Mouse (Mus musculus) urinary bladder, adult 18-20 months (tissue): ENCODE measurements around the gene Runx2.

Source experiments
- DNase-seq, 2 experiments: peaks; one replicate each; pipeline ENCODE4 v3.0.0; 2022; ENCODE audit warnings: low spot score in 2 of 2, mixed read lengths in 2 of 2

Runx2 gene

DNA sequence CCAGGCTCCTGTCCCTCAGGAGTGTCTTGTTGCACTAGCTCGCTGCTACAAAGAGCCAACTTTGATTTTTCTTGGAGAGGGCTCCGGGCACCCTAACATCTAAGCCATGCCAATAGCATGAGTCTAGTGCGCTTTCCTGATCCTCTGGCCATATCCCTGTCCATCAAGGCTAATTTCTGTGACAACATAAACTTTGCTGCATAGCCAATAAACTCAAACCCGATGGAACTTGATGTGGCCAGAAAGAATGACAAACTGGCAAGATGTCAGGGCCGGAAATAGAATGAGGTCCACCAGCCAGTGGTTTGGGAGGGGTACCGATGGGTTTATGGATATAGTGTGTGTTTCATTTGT is 221.9 kb downstream of the Runx2 start:
- no peak for DNase-seq

DNA sequence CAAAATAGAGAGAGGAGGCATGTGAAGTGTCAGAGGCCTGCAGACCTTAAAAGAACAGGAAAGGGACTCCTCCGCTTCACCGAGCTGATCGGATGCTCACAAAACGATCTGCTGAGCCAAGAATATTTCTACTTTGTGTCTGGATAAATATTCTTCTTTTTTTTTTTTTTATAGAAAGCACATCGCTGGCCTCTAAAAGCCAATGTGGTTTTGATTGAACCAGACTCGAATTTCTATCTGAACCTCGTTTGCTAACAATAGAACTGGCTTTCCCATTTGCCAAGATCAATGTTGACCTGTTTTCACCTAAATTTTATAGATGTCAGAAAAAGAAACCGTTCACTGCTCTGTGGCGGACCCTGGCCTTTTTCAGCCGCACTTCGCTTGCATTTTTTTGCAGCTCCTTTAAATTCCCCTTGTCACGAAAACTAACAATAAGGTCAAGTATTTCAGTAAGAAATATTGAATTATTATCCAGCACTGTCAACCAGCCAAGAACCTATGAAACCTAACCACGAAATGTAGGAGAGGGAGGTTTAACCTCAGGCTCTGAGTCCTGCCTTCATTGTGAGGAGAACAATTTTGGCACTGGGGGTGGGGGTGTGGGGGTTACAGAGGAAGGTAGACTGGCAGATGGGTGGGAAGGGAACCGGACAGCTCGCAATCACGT is 222.4 kb downstream of the Runx2 start:
- DNase-seq, result no peak

DNA sequence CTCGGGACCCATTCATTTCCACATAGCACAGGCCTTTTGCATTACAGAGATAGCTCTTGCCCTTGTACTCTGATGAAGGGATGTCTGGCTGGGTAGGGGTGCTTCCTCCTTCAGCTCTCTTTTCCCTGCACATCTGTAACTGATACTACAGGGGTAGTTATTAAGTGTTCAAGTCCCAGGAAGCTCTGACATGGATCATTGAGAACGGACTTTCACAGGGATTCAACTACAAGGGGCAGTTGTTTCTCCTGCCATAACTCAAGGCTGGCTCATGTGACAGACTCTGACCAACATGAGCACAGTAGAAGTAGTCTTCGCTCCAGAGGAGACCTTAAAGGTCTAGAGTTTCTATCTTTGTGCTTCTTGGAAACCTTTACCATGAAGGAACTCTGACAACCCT is 226.1 kb downstream of the Runx2 start:
- DNase-seq, result no peak

DNA sequence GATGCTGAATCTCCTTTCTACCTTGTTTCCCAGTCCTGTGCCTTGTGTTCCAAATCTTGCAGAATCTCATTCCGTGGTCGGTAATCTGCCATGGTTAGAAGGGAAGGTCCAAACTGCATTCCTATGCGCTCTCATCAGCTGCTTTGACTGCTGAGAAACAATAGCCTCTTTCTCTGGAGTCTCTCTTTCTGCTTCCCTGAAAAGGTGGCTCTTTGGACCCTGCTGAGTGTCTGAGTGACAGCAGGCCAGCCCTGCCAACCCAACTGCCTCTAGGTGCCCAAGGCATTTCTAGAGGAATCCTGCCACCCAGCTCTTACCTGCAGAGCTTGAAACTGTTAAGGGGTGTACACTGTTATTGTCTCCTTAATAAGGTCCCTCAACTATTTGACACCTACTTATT is 226.6 kb downstream of the Runx2 start:
- DNase-seq, result no peak

DNA sequence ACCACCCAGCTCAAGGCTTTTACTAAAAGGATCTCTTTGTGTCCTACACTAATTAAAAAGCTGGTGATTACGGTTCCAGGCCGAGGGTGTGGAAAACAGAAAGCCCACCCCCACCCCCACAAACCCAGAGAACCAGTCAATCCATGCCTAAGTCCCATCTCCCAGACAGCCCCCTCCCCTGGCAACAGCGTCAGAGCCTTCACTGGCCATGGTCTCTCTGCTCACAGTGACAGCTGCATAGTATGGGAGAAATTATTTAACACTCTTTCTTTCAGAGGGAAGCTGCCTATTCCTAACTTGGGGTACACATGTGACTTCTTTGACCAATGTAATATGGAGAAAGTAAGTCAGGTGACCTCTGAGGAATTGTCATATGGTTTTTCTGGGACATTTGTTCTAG is 228.4 kb downstream of the Runx2 start:
- no peak for DNase-seq

DNA sequence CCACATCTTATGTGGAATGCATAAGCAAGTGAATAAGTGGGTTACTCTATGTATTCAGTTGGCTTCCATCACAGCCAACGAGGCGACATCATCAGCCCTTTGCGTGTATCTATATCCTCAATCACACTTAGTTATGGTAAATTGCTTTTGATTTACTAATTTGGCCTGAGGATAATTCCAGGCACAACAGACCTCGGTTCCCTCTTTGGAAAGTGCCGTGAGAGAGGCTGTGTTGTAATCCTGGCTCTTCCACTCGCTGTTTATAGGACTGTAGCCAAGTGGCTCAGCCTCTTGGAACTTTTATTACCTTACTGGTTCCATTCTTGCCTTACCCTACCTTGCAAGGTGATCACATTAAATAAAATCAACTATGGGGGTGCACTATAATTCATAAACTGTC is 229.8 kb downstream of the Runx2 start:
- DNase-seq, result no peak

DNA sequence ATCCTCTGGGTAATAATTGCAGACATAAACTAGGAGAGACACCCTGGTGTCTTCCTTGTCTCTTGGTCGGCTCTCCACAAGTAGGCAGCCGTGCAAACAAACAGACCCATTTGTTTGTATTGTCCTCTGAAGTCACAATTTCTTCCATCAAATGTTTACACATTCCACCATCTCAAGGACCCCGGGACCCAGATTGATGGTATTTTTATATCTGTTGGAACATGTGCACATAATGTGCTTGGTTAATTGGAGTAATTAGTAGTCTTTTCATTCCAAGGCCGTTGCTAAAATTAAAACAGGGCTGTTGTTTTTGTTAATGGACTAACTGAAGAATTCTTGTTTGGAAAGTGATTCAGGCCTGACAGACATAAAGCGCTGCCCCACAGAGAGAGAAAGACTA is 236.8 kb downstream of the Runx2 start:
- DNase-seq, result no peak

DNA sequence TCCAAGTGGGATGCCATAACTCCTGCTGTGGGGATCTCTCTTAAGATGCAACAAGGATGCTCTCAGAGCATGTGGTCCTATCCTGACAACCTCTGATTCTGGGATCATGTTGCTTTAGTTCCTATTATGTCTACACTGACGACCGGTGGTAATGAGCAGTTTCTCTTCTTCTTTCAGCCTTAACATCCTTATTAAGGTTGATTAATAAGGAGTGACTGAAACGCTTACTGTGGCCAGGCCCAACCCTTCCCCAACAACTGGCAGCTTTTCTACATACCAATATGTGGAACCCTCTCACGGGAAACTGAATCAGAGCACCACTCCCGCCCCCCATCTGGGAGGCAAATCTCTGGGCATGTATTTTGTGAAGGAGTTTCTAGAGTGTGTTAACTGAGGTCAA is 243.7 kb downstream of the Runx2 start:
- no peak for DNase-seq

DNA sequence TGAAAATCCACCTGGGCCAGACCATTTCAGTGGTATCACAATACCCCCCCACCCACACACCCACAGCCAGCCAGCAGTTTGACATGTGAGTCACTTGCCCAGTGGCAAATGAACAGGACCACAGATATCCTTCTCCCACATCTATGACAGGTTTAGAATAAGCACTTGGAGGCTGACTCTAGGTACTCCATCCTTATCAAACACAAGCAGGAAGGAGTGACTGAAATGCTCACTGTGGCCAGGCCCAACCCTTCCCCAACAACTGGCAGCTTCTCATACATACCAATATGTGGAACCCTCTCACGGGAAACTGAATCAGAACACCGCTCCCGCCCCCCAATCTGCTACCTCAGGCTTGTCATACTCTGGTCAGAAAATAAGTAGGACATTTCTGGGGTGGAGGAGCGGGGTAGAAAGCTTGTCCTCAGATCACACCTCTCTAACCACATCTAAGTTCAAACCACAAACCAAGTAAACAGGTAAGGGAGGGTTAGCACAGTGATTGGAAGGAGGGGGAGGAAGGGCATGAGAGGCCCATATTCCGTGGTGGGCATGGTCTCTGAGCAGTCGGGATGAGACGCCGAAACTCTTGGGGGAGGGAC is 245.5 kb downstream of the Runx2 start:
- DNase-seq, result no peak

DNA sequence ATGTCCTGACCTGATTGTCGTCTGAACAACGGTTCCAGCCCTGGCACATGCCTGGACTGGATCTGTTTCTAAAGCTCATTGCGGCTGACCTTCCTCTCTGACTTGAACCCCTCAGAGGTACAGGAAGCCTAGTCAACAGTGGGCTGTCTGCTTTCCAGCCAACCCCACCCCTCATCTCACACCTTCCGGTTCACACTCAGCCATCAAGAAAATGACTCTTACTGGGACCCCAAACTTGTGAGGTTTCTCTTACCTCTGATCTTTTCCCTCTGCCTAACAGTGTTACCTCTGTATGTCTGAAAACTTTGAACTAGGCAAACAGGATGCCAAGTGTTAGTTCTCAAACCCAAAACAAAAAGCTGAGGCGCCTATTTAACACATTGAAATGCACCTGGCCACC is 247.6 kb downstream of the Runx2 start:
- DNase-seq, result no peak

DNA sequence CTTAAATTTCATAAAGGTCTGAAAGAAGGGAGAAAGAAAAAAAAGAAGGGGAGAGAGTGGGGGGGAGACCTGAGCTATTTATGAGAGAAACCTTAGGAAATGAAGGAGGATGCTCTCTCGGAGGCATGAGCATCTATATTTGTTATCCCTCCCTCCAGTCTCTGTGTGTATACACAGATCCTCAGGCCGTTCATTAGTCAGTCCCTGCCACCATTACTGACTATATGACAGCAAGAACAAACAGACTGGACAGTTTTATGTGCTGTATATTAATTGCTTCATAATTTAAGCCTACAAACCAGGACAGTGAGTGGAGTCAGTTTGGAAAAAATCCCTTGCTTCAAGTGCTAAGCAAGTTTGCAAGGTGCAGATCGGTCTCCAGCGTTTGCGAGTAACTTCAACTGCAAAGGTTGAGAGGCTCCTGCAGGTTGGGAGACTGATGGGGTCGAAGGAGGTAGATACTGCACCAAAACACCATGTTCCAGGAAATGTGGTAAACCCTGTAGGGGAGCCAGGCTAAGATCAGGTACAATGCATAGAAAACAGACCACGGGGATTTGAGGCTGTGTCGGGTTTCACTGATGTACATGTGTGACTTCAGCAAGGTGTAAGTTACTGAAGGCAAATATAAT is 248.6 kb downstream of the Runx2 start:
- no peak for DNase-seq

DNA sequence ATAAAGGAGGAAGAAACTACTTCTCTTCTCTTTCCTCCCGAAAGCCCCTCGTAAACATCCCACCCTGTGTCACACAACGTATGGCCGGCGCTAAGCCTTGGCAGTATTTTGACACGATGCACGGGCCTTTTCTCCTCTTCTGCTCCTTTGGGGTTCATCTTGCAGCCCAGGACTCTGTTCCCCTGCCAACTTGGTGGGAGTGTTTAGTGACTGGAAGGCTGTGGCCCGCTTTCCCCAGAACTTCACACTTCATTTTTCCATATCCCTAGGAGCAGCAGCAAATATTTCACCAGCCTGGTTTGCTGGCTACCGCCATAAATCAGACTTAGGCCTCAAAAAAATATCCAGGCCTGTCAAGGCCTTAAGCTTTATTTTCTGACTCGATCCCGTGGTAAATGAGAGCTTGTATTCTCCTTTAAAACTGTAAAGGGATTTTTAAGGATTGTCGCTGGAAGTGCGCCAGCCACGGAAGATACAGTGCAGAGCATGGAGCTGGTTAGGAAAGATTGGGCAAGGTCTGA is 249.2 kb downstream of the Runx2 start:
- no peak for DNase-seq

DNA sequence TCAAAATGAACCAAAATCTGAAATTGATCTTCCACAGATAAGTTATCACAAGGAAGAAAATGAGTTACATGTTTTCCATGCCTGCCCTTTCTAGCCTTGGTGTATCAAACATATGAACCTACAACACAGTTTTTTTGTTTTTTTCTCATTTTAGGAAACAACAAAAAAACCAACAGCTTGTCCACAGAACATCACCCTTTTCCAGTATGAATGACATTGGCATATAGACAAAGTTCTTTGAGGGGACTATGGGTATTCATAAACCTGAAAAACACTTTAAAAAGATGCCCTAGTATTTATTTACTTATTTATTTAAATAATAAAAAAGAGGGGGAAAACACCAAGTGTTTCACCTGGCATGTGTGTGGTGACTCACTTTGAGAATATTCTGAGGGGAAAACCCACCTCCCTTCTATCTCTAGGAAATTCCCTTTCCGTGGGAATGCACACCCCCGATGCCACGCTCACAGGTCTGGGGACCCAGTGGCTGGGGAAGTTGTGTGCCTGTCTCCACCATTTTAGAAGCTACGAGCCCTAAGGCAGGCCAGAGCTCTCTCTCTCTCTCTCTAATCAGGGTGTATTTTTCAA is 249.9 kb downstream of the Runx2 start:
- no peak for DNase-seq

DNA sequence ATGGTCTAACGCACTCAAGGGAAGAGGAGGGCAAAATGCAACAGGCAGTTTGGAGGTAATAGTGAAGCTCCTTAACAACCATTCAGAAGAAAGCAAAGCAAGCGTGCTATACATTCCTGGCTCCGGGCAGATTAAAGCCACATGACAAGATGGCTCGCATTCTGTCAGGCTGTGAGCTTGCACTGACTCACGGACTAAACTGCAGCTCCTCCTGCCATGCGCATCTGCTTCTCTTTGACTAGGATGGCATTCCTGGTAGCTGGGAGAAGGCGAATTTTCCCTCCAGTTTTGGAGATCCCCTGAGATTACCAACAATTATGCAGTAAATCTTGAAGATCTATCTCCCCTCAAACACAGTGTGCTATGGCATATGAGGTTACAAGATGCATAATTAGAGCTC is 254.6 kb downstream of the Runx2 start:
- no peak for DNase-seq

DNA sequence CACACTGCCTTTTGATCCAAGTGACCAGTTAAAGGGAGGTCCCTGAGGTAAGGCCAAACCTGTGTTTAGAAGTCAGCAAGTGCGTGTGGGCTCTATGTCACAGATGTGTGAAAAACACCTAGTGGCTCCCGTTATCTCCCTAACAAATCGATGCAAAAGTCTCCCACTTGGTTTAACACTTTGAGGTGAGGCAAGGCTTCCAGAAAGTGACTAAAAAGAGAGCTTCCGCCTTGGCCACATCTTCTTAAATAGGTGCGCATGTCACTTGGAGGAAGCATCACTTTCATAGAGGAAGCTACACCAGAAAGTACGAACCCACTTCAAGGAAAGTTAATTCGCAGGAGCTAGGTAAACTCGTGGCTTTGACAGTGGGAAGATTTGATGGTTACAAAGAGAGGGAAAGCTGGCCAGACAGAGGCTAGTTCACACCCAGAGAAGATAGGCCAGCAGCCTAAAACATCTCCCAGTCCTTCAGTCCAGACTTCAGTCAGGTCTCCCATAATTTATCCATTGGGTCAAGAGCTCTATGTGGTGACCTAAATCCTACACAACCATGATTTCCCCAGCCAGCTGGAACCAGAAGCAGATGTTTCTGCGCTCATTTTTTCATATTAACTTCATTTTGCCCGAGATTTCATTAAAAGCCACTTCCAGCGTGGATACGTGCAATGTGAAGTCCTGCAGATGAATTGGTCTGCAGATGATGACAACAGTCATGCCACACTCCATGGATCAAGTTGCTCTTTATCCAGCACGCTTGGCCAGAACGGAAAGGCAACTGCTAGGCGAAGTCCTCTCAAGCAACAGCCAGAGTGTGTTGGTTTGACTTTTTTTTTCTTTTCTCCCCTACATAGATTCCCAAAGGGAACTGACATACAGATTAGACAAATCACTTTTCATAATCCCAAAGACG is 257.1 kb downstream of the Runx2 start:
- DNase-seq, result no peak

DNA sequence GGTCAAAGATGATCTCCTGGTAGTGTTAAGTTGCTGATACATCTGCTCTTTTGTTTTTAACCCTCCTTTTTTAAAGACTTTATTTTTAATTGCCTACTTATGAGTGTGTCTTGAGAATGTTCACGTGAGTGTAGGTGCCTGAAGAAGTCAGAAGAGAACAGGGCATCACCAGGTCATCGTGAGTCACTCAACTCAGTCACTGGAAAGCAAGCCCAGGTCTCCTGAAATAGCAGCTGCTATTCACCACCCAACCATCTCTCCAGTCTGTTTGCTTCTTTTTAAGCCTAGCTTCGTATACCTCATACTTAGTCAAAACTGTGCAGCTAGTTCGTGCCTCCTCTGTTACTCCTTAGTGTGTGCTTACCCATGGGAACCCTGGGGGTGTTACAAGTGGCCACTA is 259.7 kb downstream of the Runx2 start:
- DNase-seq, result no peak

DNA sequence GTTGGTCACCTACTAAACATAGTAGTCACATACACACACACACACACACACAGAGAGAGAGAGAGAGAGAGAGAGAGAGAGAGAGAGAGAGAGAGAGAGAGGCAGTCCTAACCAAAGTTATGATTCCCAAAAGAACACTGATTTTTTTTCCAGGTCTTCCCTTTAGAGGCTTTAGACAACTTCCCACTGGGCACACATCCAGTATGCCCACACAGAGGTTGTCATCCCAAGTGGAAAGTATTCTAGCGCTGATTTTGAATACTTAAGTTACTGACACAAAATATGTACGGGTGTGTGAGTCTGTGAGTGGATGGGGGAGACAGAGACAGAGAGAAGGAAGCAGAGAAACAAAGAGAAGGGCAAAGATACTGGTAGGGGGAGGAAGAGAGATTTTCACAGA is 265.0 kb downstream of the Runx2 start:
- DNase-seq, result no peak

DNA sequence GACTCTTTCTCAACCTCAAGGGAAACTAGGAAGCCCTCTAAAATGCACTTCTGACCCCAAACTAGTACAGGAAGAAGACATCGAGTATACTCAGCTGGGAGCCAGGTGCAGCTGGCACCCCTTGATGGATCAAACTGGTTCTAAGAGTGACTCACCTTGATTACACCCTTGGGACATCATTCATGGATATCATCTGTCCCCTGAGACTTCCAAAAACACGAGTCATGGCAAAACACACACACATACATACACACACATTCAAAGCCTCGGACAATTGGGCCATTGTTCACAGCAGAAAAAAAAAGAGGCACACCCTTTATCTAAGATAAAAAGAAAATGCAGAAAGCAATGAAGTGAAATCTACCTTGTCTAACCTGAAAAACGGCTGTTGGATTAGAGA is 266.7 kb downstream of the Runx2 start:
- no peak for DNase-seq

DNA sequence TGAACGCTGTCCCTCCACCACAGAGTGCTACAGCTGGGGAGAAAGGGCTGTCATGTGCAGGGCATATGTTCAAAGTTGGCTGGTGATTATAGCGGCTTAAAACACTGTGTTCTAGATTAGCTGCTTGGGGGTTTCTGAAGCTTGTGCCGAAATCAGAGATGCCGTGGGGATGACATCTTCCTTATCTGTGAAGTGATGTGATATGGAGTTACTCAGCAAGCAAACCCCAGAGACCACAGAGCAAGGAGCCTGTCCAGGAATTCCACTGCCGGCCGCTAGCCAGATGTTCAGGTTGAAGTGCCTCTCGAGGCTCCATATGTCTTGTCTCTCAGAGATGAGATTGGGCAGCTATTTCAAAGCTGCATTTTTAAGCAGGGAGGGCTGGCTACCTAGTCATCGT is 267.8 kb downstream of the Runx2 start:
- DNase-seq, result no peak

DNA sequence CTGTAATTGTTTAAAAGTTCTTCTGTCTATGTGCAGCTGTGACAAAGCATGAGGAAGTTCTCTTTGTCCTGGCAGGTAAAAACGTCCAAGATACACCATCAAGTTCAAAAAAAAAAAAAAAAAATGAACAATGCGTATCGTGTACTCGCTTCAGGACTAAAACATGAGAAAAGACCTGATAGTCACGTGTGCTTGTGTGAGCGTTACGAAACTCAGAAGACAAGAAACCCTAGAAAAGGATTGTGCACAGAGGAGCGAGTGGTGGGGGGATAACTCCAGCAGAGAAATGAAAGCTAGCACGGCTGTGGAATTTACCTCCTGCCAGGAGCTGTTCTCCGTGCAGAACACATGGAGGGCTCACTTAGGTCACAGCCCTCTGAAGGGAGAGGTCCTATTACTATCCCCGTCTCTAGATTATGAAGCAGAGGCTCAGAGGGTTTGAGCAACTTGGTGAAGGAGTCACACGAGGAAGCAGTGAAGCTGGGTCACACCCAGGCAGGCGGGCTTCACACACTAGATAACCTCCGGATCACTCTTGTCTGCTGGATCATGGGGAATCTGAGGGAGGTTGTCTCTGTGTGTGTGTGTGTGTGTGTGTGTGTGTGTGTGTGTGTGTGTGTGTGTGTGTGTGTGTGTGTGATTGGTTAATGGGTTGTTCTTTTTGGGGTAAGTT is 269.3 kb downstream of the Runx2 start:
- DNase-seq, result no peak

DNA sequence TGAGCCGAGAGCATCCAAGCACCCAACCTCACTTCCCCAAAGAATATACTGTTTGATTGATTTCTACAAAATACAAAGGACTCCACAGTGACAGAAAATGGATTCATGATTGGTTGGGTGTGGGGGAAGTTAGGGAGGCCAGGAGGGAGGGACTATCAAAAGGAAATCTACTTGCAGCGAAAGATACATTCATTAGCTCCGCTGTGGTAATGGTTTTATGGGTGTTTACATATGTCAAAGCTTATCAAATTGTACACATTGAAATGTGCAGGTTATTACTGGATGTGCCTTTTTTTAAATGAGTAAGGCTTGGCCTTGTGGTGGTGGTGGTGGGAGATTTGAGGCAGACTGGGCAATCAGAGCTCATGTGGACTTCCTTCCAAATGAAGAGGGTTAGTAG is 271.9 kb downstream of the Runx2 start:
- no peak for DNase-seq
